16 mouse cellular contexts compared by ENCODE assay signal in genomic region chr1:185185556-185185955, GRCm38 (mm10). TPM values are rescaled to one million over a fixed set of nuclear protein-coding genes. Genes with fewer than 3 reads are reported as not detected.
DNase-seq lines count a peak whose midpoint lies in the region; ATAC-seq and TF ChIP-seq lines count a peak whose summit lies in the region.
"Had no signal": no experiment of that assay in that cellular context is flagged by ENCODE, and none has a peak within 500 bp of the region (broad histone marks: within the 10 kb centered on the region; RNA-seq: fewer than 3 reads in every experiment).

No protein-coding gene starts in this region.

- H3K27me3 ChIP-seq in forebrain, embryonic 15.5 days, result no peaks in the 10 kb centered on the region
- H3K27me3 ChIP-seq in forebrain, embryonic 12.5 days, result no peaks in the 10 kb centered on the region
- H3K27me3 ChIP-seq in hindbrain, embryonic 16.5 days (replicated peaks; ENCODE audit: control insufficient read depth, insufficient read depth, low read length), result no peaks in the 10 kb centered on the region
- no peaks in the 10 kb centered on the region for H3K27me3 ChIP-seq in midbrain, embryonic 16.5 days (ENCODE audit: control insufficient read depth, insufficient read depth, low read depth, low read length)
- H3K27me3 ChIP-seq in heart, embryonic 12.5 days (replicated peaks), result 0 out of 2 replicates have a peak, but pooled peaks cover 4% of the 10 kb centered on the region
- H3K27me3 ChIP-seq: limb, embryonic 12.5 days; neural tube, embryonic 12.5 days; stomach, embryonic 15.5 days had no signal

- no peaks in the 10 kb centered on the region for H3K36me3 ChIP-seq in forebrain, embryonic 15.5 days
- H3K36me3 ChIP-seq in forebrain, embryonic 12.5 days (replicated peaks), result no peaks in the 10 kb centered on the region
- H3K36me3 ChIP-seq in hindbrain, embryonic 16.5 days (ENCODE audit: control insufficient read depth, insufficient read depth, low read length), result no peaks in the 10 kb centered on the region
- H3K36me3 ChIP-seq in midbrain, embryonic 16.5 days (ENCODE audit: control insufficient read depth, insufficient read depth, low read length), result no peaks in the 10 kb centered on the region
- H3K36me3 ChIP-seq in heart, embryonic 12.5 days, result no peaks in the 10 kb centered on the region
- H3K36me3 ChIP-seq: limb, embryonic 12.5 days; neural tube, embryonic 12.5 days; stomach, embryonic 15.5 days had no signal

- H3K4me2 ChIP-seq in forebrain, embryonic 15.5 days (replicated peaks), result no peak overlapping the region
- no peak overlapping the region for H3K4me2 ChIP-seq in forebrain, embryonic 12.5 days
- no peak overlapping the region for H3K4me2 ChIP-seq in hindbrain, embryonic 16.5 days (ENCODE audit: low read length)
- no peak overlapping the region for H3K4me2 ChIP-seq in midbrain, embryonic 16.5 days (ENCODE audit: low read length)
- no peak overlapping the region for H3K4me2 ChIP-seq in heart, embryonic 12.5 days
- H3K4me2 ChIP-seq: limb, embryonic 12.5 days; neural tube, embryonic 12.5 days; stomach, embryonic 15.5 days had no signal

- ATAC-seq in forebrain, embryonic 15.5 days (replicated peaks), result peak; percentile 52; the same call in 1 of the 2 replicates
- no peak for ATAC-seq in forebrain, embryonic 12.5 days (ENCODE audit: low FRiP score)
- ATAC-seq in hindbrain, embryonic 16.5 days, result peak; percentile 74
- peak; percentile 66 for ATAC-seq in midbrain, embryonic 16.5 days
- ATAC-seq in heart, embryonic 12.5 days (ENCODE audit: insufficient number of reproducible peaks, low FRiP score), result no peak

- H3K9me3 ChIP-seq in forebrain, embryonic 15.5 days, result no peaks in the 10 kb centered on the region
- no peaks in the 10 kb centered on the region for H3K9me3 ChIP-seq in forebrain, embryonic 12.5 days
- H3K9me3 ChIP-seq in hindbrain, embryonic 16.5 days (ENCODE audit: control insufficient read depth, low read length), result no peaks in the 10 kb centered on the region
- no peaks in the 10 kb centered on the region for H3K9me3 ChIP-seq in midbrain, embryonic 16.5 days (replicated peaks; ENCODE audit: control insufficient read depth, low read length, poor library complexity, severe bottlenecking)
- H3K9me3 ChIP-seq in heart, embryonic 12.5 days (replicated peaks), result no peaks in the 10 kb centered on the region
- H3K9me3 ChIP-seq: limb, embryonic 12.5 days; megakaryocyte, embryonic 14.5 days; neural tube, embryonic 12.5 days; stomach, embryonic 15.5 days had no signal

- H3K27ac ChIP-seq in forebrain, embryonic 15.5 days (replicated peaks), result no peak overlapping the region
- no peak overlapping the region for H3K27ac ChIP-seq in forebrain, embryonic 12.5 days
- no peak overlapping the region for H3K27ac ChIP-seq in hindbrain, embryonic 16.5 days (ENCODE audit: low read depth, low read length)
- H3K27ac ChIP-seq in midbrain, embryonic 16.5 days (ENCODE audit: low read length), result no peak overlapping the region
- no peak overlapping the region for H3K27ac ChIP-seq in heart, embryonic 12.5 days (ENCODE audit: poor library complexity, severe bottlenecking)
- H3K27ac ChIP-seq: heart, adult 2 months; limb, embryonic 12.5 days; neural tube, embryonic 12.5 days; stomach, embryonic 15.5 days had no signal

- H3K4me3 ChIP-seq in forebrain, embryonic 15.5 days, result no peak overlapping the region
- H3K4me3 ChIP-seq in forebrain, embryonic 12.5 days (replicated peaks), result no peak overlapping the region
- no peak overlapping the region for H3K4me3 ChIP-seq in hindbrain, embryonic 16.5 days (ENCODE audit: low read length)
- no peak overlapping the region for H3K4me3 ChIP-seq in midbrain, embryonic 16.5 days (ENCODE audit: low read depth, low read length)
- H3K4me3 ChIP-seq in heart, embryonic 12.5 days, result no peak overlapping the region
- H3K4me3 ChIP-seq: heart, adult 2 months; limb, embryonic 12.5 days; megakaryocyte, embryonic 14.5 days; neural tube, embryonic 12.5 days; stomach, embryonic 15.5 days had no signal

- no peak for TF ChIP-seq POLR2A in brain, embryonic 14.5 days (IDR thresholded peaks at IDR 0.05; ENCODE audit: borderline replicate concordance, extremely low read depth, insufficient read depth, insufficient read length, poor library complexity, severe bottlenecking)

- DNase-seq in brain, embryonic 14.5 days (ENCODE audit: low read depth), result peak; percentile 67
- DNase-seq in kidney, postnatal 4 days, result no peak
- no peak for DNase-seq in gastrocnemius, adult 8-10 months (ENCODE audit: low spot score in 2 of 2)
- DNase-seq: cerebellum, adult 18-20 months; heart, adult 2 months; lung, adult 2 months; retina, postnatal 1 day had no signal

- 0 out of 2 replicates have a peak, but pooled peaks cover 5% of the 10 kb centered on the region for H3K4me1 ChIP-seq in forebrain, embryonic 15.5 days
- peaks cover 5% of the 10 kb centered on the region; the same call in 1 of the 2 replicates for H3K4me1 ChIP-seq in forebrain, embryonic 12.5 days
- peaks cover 8% of the 10 kb centered on the region for H3K4me1 ChIP-seq in hindbrain, embryonic 16.5 days (ENCODE audit: control insufficient read depth, insufficient read depth, low read depth, low read length)
- peaks cover 10% of the 10 kb centered on the region for H3K4me1 ChIP-seq in midbrain, embryonic 16.5 days (ENCODE audit: control insufficient read depth, insufficient read depth, low read length)
- no peaks in the 10 kb centered on the region for H3K4me1 ChIP-seq in heart, embryonic 12.5 days (replicated peaks)
- H3K4me1 ChIP-seq: limb, embryonic 12.5 days; neural tube, embryonic 12.5 days; stomach, embryonic 15.5 days had no signal

- no peak for TF ChIP-seq CTCF in brain, embryonic 14.5 days (IDR thresholded peaks at IDR 0.05; ENCODE audit: borderline replicate concordance, extremely low read depth, insufficient read depth, insufficient read length)

- 50% methylated on average over 9 of the region's 9 CpGs for WGBS in forebrain, embryonic 15.5 days
- 56% methylated on average over 9 of the region's 9 CpGs for WGBS in forebrain, embryonic 12.5 days
- WGBS in hindbrain, embryonic 16.5 days, result 29% methylated on average over 9 of the region's 9 CpGs
- WGBS in midbrain, embryonic 16.5 days, result 37% methylated on average over 9 of the region's 9 CpGs
- WGBS in heart, embryonic 12.5 days, result 66% methylated on average over 9 of the region's 9 CpGs

- H3K9ac ChIP-seq in forebrain, embryonic 15.5 days (replicated peaks), result no peak overlapping the region
- no peak overlapping the region for H3K9ac ChIP-seq in forebrain, embryonic 12.5 days
- H3K9ac ChIP-seq in hindbrain, embryonic 16.5 days (ENCODE audit: low read depth, low read length), result no peak overlapping the region
- H3K9ac ChIP-seq in midbrain, embryonic 16.5 days (ENCODE audit: low read depth, low read length), result no peak overlapping the region
- H3K9ac ChIP-seq in heart, embryonic 12.5 days, result no peak overlapping the region
- H3K9ac ChIP-seq: limb, embryonic 12.5 days; neural tube, embryonic 12.5 days; stomach, embryonic 15.5 days had no signal

RNA-seq across cellular contexts. Expression of gene Rab3gap2, which starts 18.4 kb away (rescaled TPM):
- polyA plus RNA-seq in forebrain, embryonic 15.5 days (2015; fragmentation: Nextera tagmentation; extraction: Ambion mirVana), result 25.8 and 27.4 TPM in 2 replicates
- polyA plus RNA-seq in forebrain, embryonic 12.5 days (2016; fragmentation: Nextera tagmentation; extraction: Ambion mirVana), result 24.0 and 24.5 TPM in 2 replicates
- polyA plus RNA-seq in brain, embryonic 14.5 days (2012; rRNA removed), result 43.4 and 44.9 TPM in 2 replicates
- 21.8 and 25.2 TPM in 2 replicates for polyA plus RNA-seq in hindbrain, embryonic 16.5 days (2015; fragmentation: Nextera tagmentation; extraction: Ambion mirVana)
- polyA plus RNA-seq in midbrain, embryonic 16.5 days (2015; fragmentation: Nextera tagmentation; extraction: Ambion mirVana), result 26.6 TPM in 2 replicates
- 19.0 and 19.1 TPM in 2 replicates for polyA plus RNA-seq in heart, embryonic 12.5 days (2016; fragmentation: Nextera tagmentation; extraction: Ambion mirVana)
- total RNA-seq in gastrocnemius, adult 8-10 months (2022), result 10 to 100 TPM; 17.5 to 20.7 (median 17.7) TPM

Comparison
In these comparisons a context has a peak if more than half of its experiments do, and no peak if none do; other contexts are left out.
1. ATAC-seq: peak in forebrain, embryonic 15.5 days (single experiment), hindbrain, embryonic 16.5 days (single experiment) and midbrain, embryonic 16.5 days (single experiment); none in forebrain, embryonic 12.5 days (single experiment) and heart, embryonic 12.5 days (single experiment).